Mouse (Mus musculus) spleen, adult 12 weeks (tissue): ENCODE results near the gene Rplp0.

ENCODE experiments used
- DNase-seq: peaks from one replicate; pipeline ENCODE4 v3.0.0; 2022; ENCODE audit warnings: low spot score

The Rplp0 gene

GRCm38 (mm10) chr5:115526456-115527202 lies 32.6 kb upstream of the Rplp0 start:
- no peak for DNase-seq

DNA sequence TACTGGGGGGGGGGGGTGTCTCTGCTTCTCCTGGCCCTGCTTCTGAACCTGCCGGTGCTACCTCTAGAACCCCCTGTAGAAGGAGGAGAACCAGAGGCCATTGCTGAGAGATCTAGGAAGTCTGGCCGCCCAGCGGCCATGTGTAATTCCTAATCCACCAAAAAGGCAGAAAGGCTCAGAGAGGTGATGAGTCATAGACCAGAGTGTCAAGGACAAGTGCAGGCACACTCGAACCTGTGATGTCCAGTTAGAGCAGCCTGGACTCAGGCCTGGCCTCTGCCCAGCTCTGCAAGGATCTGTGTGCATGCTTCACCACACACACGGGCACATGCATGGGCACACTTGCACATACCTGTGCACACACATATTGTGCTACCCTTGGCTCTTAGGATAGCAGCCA lies 31.1 kb upstream of the Rplp0 start:
- DNase-seq = no peak

GRCm38 (mm10) chr5:115529364-115529741 lies 29.9 kb upstream of the Rplp0 start:
- no peak for DNase-seq

GRCm38 (mm10) chr5:115529742-115530446 lies 29.4 kb upstream of the Rplp0 start:
- no peak for DNase-seq

DNA sequence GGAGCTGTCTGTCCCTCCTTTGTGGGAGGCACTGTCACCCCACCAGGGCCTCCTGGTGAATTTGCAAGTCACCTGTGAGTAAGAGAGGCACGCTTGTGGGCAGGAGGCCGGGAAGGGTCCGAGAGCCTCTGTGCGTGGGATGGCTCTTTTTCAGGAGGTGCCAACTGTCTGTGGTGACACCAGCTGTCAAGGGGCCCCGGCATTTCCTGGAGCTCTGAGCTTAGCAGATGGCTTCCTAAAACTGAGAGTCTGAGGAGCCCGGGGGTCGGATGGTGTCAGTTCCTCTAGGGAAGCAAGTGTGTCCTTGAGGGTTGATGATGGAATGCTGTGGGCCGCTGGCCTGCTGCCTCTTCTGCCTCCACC lies 28.8 kb upstream of the Rplp0 start:
- DNase-seq = no peak

- DNase-seq = peak; percentile 57
These were observed 27.5 kb upstream of the Rplp0 start for GRCm38 (mm10) chr5:115531671-115532270.

DNA sequence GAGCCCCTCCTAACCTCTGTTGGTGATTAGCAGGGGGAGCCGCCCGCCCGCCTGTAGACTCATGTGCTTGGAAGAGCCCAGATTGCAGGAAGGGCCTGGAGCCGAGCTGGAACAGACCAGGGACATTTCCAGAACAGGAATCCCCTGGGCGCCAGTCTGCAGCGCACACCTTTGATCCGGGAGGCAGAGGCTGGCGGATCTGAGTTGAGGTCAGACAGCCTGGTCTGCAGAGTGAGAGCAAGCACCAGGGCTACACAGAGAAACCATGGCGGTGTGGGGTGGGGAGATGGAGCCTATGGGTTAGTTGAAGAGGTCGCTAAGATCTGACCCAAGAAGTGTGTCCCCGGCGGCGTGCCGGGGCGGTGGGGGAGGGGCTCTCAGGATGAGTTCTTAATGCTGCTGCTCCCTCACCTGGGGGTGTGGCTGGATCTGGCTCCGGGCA lies 25.0 kb upstream of the Rplp0 start:
- no peak for DNase-seq

GRCm38 (mm10) chr5:115534856-115535255 lies 24.4 kb upstream of the Rplp0 start:
- DNase-seq = no peak

DNA sequence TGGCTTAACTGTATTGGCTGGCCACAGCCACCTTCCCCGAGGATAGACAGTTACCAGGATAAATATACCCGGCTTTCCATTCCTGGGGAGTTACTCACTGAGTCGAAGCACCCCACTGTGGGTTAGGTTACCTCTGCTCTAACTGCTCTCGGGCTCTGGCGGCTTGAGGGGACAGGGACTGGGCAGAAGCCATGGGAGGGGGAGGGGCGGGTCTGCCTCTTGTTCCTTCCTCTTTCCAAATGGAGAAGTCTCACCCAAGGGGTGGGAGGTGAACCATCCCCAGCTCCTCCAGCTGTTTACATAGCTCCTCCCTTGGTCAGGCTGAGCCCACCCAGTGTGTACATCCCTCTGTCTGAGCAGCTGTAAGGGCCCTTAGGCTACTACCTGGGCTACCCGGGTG lies 23.6 kb upstream of the Rplp0 start:
- DNase-seq = no peak

- no peak for DNase-seq
These were observed 21.1 kb upstream of the Rplp0 start for GRCm38 (mm10) chr5:115538017-115538692.

GRCm38 (mm10) chr5:115538693-115539043 lies 20.6 kb upstream of the Rplp0 start:
- peak; percentile 77 for DNase-seq

DNA sequence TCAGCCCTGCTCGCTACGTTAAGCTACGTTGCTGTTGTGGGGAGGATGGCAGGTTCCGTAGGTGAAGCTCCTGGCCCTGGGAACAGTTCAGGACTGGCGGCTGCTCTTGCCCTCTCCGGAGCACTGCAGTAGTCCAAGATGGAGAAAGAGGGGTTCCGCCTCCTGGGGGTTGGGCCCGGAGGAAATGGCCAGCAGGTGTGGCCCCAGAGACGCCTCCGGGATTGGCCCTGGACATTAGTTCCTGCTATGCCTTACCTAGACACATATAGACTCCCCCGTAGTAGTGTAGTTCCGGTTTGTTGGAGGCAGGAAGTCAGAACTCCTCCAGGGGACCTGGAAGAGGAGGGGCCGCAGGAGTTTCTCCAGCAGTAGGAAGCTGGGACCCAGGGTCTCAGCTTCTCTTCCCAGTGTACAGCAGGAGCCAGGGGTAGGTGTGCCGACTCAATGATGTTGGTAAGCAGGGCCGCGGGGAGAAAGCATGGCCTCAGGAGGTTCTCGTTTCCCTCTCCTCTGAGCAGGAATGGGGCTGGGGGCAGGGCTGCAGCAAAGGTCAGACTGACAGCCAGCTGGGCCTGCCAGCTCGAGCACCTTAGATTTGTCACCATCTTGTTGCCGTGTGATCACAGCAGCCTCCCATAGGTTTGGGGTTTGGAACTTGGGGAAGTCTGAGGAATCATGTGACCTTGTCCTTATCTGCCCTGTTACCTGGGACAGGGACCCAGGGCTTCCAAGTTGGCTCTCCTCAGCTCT lies 16.5 kb upstream of the Rplp0 start:
- DNase-seq = no peak

- DNase-seq = no peak
These were observed 15.6 kb upstream of the Rplp0 start for GRCm38 (mm10) chr5:115543509-115544253.

GRCm38 (mm10) chr5:115544655-115545185 lies 14.5 kb upstream of the Rplp0 start:
- DNase-seq = no peak

- DNase-seq = no peak
These were observed 13.6 kb upstream of the Rplp0 start for GRCm38 (mm10) chr5:115545636-115546035.

GRCm38 (mm10) chr5:115546536-115546935 lies 12.7 kb upstream of the Rplp0 start:
- DNase-seq = no peak

GRCm38 (mm10) chr5:115547014-115547413 lies 12.3 kb upstream of the Rplp0 start:
- no peak for DNase-seq

DNA sequence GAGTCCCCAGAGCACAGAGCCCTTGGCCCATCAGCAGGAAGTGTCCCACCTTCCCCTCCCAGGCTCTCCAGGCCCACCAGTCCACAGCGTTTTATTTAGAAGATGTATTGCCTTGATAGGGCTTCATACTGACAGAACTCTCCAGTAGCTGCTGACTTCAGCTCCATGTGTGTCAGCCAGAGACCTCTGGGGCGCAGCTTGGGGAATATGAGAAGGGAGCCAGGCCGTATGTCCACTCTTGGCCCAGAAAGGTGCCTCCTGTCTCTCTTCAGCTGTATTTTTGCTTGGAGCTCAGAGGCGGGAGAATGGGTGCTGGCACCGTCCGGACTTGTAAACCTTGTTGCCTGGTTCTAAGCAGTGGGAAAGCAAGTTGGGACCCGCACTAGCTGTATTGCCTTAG lies 11.8 kb upstream of the Rplp0 start:
- DNase-seq = no peak

DNA sequence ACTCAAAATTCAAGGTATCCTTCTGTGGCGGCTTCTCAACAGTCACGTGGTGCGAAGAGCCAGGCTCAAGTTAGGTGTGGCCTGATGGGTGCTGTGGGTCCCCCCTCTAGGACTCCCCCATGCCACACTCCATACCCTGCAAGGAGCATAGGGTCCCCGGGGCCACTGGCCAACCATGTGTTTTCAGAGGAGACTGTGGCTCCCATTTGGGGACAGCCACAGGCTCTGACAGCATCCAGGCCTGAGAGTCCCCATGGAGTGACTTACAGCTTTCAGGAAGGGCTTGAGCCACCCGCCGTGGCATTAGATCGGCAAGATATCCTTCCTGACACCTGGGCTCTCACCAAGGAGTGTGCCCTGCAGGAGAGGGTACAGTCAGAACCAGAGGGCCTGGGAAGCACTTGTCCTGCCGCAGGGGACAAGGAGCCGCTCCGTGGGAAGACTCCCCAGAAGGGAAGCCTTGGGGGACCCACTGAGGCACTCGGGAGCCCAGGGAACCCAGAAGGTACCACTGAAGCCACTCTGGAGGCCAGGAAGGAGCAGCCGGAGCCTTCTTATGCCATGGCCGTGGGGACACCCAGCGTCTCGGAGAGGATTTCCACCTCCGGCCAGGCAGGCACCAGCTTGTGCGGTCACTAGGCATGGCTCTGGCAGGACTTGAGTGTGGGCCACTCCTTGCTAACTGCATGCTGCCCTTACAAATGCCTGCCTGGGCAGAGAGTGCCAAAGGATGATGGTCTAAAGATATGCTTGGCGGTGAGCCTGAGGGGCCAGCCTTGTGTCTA lies 10.6 kb upstream of the Rplp0 start:
- DNase-seq = no peak

DNA sequence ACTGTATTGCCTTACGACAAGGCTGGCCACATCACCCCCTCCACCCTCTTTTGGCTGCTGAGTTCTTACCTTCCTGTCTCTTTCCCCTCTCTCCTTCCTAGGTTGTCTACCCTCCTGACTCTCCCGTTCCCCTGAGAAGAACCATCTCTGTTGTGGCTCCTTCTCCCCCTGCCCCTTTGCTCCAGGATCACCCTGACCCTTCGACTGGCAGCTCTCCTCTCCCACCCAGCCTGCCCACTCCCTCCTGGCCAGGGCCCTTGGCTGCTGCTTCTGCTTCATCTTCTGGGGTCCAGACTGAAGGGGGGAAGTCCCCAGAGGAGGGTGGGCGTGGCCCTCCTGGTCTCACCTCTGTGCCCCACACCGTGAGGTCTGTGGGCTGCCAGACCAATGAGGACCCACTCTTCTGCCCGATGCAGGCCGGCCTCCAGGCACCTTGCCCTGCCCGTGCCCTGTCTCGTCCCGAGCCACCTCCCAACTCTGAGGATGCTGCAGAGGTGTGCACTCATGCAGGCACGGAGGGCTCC lies 8.7 kb upstream of the Rplp0 start:
- DNase-seq = no peak
